In the genomic region with DNA sequence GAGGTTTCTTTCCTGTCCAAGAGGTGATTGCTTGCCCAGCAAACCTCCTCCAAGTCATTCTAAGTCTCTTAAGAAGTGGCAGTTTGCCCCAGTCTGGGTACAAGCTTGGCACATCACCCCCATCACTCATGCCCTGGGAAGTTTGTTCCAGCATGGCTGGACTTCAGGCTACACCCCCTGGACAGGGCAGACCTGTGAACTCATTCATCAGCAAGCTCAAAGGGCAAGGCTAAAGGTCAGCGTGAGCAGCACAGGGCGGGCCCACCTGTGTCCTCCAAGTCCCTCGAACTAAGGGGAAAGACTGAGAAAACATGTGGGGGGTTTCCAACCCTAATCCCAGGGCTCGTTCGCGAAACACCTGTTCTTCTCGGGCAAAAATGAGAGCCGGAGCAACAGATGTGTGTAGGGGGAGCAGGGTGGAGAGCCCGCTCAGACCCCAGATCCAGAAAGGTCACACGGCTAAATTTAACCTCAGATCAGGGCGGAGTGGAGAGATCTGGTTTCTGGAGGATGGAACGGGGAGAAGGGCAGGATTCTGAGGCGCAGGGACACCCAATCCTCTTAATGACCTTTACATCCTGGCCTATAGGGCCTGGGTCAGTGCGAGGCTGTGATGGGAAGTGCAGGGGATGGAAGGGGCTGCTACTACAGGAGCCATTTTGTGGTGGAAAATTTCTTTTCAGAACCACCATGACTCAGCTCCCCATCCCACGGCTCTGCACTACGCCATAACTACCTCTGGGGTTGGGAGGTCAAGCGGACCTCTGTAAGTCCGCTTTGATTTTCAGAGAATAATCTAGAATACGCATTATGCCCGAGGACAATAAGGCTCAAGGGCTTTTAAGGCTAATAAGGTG, we compare ENCODE assay signal across 8 mouse cellular contexts. TPM values are rescaled to one million over a fixed set of nuclear protein-coding genes. Genes with fewer than 3 reads are reported as not detected.
DNase-seq lines count a peak whose midpoint lies in the region; ATAC-seq and TF ChIP-seq lines count a peak whose summit lies in the region.

No protein-coding gene starts in this region.

- no peak for TF ChIP-seq CTCF in CH12.LX (conservative IDR thresholded peaks at IDR 0.05 in 1 of 2, IDR thresholded peaks at IDR 0.05 in 1 of 2; ENCODE audit: low read depth in 2 of 2, low read length in 2 of 2)
- no peak for TF ChIP-seq CTCF in heart, postnatal 0 days (IDR thresholded peaks at IDR 0.05; ENCODE audit: low read depth)

- 6% methylated on average over 20 of the region's 20 CpGs for WGBS in embryonic facial prominence, embryonic 10.5 days
- WGBS in heart, postnatal 0 days = 3% methylated on average over 20 of the region's 20 CpGs
- WGBS in midbrain, embryonic 16.5 days = 4% methylated on average over 20 of the region's 20 CpGs

- peaks cover 21% of the 10 kb centered on the region for H3K79me2 ChIP-seq in CH12.LX (replicated peaks; ENCODE audit: control insufficient read depth, extremely low read depth, insufficient read depth, poor library complexity, severe bottlenecking)

- peak overlapping the region; percentile 75 to 100 (median 87) for H3K4me3 ChIP-seq in CH12.LX (replicated peaks in 1 of 3; ENCODE audit: low read depth in 2 of 3, low read length in 2 of 3, poor library complexity in 1 of 3)
- H3K4me3 ChIP-seq in embryonic facial prominence, embryonic 10.5 days = peak overlapping the region; percentile 93
- peak overlapping the region; percentile 79 for H3K4me3 ChIP-seq in heart, postnatal 0 days (ENCODE audit: low read depth, low read length)
- H3K4me3 ChIP-seq in midbrain, embryonic 16.5 days (ENCODE audit: low read depth, low read length) = peak overlapping the region; percentile 73

- H3K4me1 ChIP-seq in CH12.LX (ENCODE audit: control insufficient read depth in 1 of 2, insufficient read depth in 2 of 2) = peaks cover 11 to 35% of the 10 kb centered on the region in 2 experiments
- peaks cover 63% of the 10 kb centered on the region for H3K4me1 ChIP-seq in embryonic facial prominence, embryonic 10.5 days
- peaks cover 26% of the 10 kb centered on the region for H3K4me1 ChIP-seq in heart, postnatal 0 days (ENCODE audit: control insufficient read depth, insufficient read depth)
- H3K4me1 ChIP-seq in midbrain, embryonic 16.5 days (ENCODE audit: control insufficient read depth, insufficient read depth, low read length) = peaks cover 26% of the 10 kb centered on the region

- peak overlapping the region; percentile 83 for H3K27ac ChIP-seq in CH12.LX (ENCODE audit: insufficient read depth, low read depth)
- peak overlapping the region; percentile 99 for H3K27ac ChIP-seq in embryonic facial prominence, embryonic 10.5 days (replicated peaks)
- H3K27ac ChIP-seq in heart, postnatal 0 days (ENCODE audit: low read depth) = peak overlapping the region; percentile 97
- H3K27ac ChIP-seq in midbrain, embryonic 16.5 days (ENCODE audit: low read length) = peak overlapping the region; percentile 94

- H3K27me3 ChIP-seq in CH12.LX (replicated peaks) = no peaks in the 10 kb centered on the region
- no peaks in the 10 kb centered on the region for H3K27me3 ChIP-seq in embryonic facial prominence, embryonic 10.5 days (replicated peaks; ENCODE audit: low read depth, poor library complexity, severe bottlenecking)
- no peaks in the 10 kb centered on the region for H3K27me3 ChIP-seq in heart, postnatal 0 days (ENCODE audit: control insufficient read depth, insufficient read depth, low read length)
- no peaks in the 10 kb centered on the region for H3K27me3 ChIP-seq in midbrain, embryonic 16.5 days (ENCODE audit: control insufficient read depth, insufficient read depth, low read depth, low read length)

- H3K4me2 ChIP-seq in CH12.LX (ENCODE audit: insufficient read depth, low read depth, poor library complexity, severe bottlenecking) = peak overlapping the region; percentile 68
- peak overlapping the region; percentile 78 for H3K4me2 ChIP-seq in heart, postnatal 0 days (ENCODE audit: low read depth, low read length)
- peak overlapping the region; percentile 83 for H3K4me2 ChIP-seq in midbrain, embryonic 16.5 days (ENCODE audit: low read length)

- peak; percentile 21 for TF ChIP-seq POLR2A in CH12.LX (IDR thresholded peaks at IDR 0.05; ENCODE audit: low read depth, low read length)

- dilution Hi-C loops in CH12.LX (cut with MboI; ENCODE audit: extremely low pct_ligation_motif_present, extremely low pct_unique_long_range_greater_than_20kb, low sequenced_read_pairs) = no loop called here

- TF ChIP-seq EP300 in CH12.LX (IDR thresholded peaks at IDR 0.05; ENCODE audit: low read length) = 0 out of 2 replicates have a peak, but pooled peaks have one; percentile 23
- no peak for TF ChIP-seq EP300 in heart, postnatal 0 days (IDR thresholded peaks at IDR 0.05; ENCODE audit: low read depth)

- in situ Hi-C loops in CH12.LX (cut with MboI; ENCODE audit: low pct_ligation_motif_present, low pct_unique_long_range_greater_than_20kb, low sequenced_read_pairs) = no loop called here

- no peaks in the 10 kb centered on the region for H3K9me3 ChIP-seq in CH12.LX (replicated peaks; ENCODE audit: low read length)
- no peaks in the 10 kb centered on the region for H3K9me3 ChIP-seq in embryonic facial prominence, embryonic 10.5 days
- H3K9me3 ChIP-seq in heart, postnatal 0 days (replicated peaks; ENCODE audit: control insufficient read depth, low read length) = no peaks in the 10 kb centered on the region
- no peaks in the 10 kb centered on the region for H3K9me3 ChIP-seq in midbrain, embryonic 16.5 days (replicated peaks; ENCODE audit: control insufficient read depth, low read length, poor library complexity, severe bottlenecking)

- peak; percentile 30 for DNase-seq in embryo, embryonic 11 days
- DNase-seq in embryo, embryonic 9.5 days (ENCODE audit: extremely low spot score) = no peak
- DNase-seq in CH12.LX (ENCODE audit: extremely low read depth) = peak; percentile 53
- peak; percentile 48 for DNase-seq in embryonic facial prominence, embryonic 10.5 days (ENCODE audit: low spot score)
- no peak for DNase-seq in heart, postnatal 0 days (ENCODE audit: low spot score)
- DNase-seq in layer of hippocampus, postnatal 36 days = peak; percentile 53
- no peak for DNase-seq in T-cell, adult 2 months (ENCODE audit: low spot score)

- peaks cover 58 to 71% of the 10 kb centered on the region in 2 experiments for H3K36me3 ChIP-seq in CH12.LX (replicated peaks in 1 of 2; ENCODE audit: control insufficient read depth in 1 of 2, insufficient read depth in 1 of 2, low read length in 1 of 2)
- peaks cover 88% of the 10 kb centered on the region for H3K36me3 ChIP-seq in embryonic facial prominence, embryonic 10.5 days (replicated peaks)
- H3K36me3 ChIP-seq in heart, postnatal 0 days (replicated peaks; ENCODE audit: control insufficient read depth, insufficient read depth, low read length) = peaks cover 55% of the 10 kb centered on the region
- H3K36me3 ChIP-seq in midbrain, embryonic 16.5 days (ENCODE audit: control insufficient read depth, insufficient read depth, low read length) = peaks cover 15% of the 10 kb centered on the region

- no peak for ATAC-seq in heart, postnatal 0 days (ENCODE audit: insufficient read depth, low read depth)
- 0 out of 2 replicates have a peak, but pooled peaks have one; percentile 1 for ATAC-seq in midbrain, embryonic 16.5 days

- H3K9ac ChIP-seq in CH12.LX (ENCODE audit: insufficient read depth, low read depth) = peak overlapping the region; percentile 90
- peak overlapping the region; percentile 92 for H3K9ac ChIP-seq in heart, postnatal 0 days (replicated peaks; ENCODE audit: low read depth, low read length)
- H3K9ac ChIP-seq in midbrain, embryonic 16.5 days (ENCODE audit: low read depth, low read length) = peak overlapping the region; percentile 89

- no peak for TF ChIP-seq RAD21 in CH12.LX (IDR thresholded peaks at IDR 0.05; ENCODE audit: low read depth, low read length)

RNA-seq across cellular contexts. Expression of gene Gapdh, which starts 2.2 kb away (rescaled TPM):
- 2,085 and 2,925 TPM in 2 replicates for total RNA-seq in CH12.LX (2012; rRNA removed)
- total RNA-seq in CH12.LX (2014; rRNA removed) = 1,576 and 2,268 TPM in 2 replicates
- polyA plus RNA-seq in CH12.LX (2012; ENCODE audit: insufficient read length, low read depth) = 2,269 and 2,654 TPM in 2 replicates
- polyA plus RNA-seq in embryonic facial prominence, embryonic 10.5 days (2016; fragmentation: Nextera tagmentation; extraction: Ambion mirVana) = 2,731 and 2,955 TPM in 2 replicates
- total RNA-seq in heart, postnatal 0 days (2014; rRNA removed; ENCODE audit: low replicate concordance) = 6,647 and 7,476 TPM in 2 replicates
- polyA plus RNA-seq in heart, postnatal 0 days (2015; fragmentation: Nextera tagmentation; extraction: Ambion mirVana) = 3,728 and 4,065 TPM in 2 replicates
- total RNA-seq in layer of hippocampus, postnatal 36 days (2021) = 1,000 to 10,000 TPM; 2,301 to 2,480 TPM
- polyA plus RNA-seq in midbrain, embryonic 16.5 days (2015; fragmentation: Nextera tagmentation; extraction: Ambion mirVana) = 1,326 and 1,443 TPM in 2 replicates

RNA-seq across cellular contexts. Expression of gene Iffo1, which starts 19.0 kb away (rescaled TPM):
- total RNA-seq in CH12.LX (2012; rRNA removed) = 6.7 and 7.6 TPM in 2 replicates
- total RNA-seq in CH12.LX (2014; rRNA removed) = 3.3 and 4.0 TPM in 2 replicates
- polyA plus RNA-seq in CH12.LX (2012; ENCODE audit: insufficient read length, low read depth) = 7.0 and 8.2 TPM in 2 replicates
- 11.0 and 11.1 TPM in 2 replicates for polyA plus RNA-seq in embryonic facial prominence, embryonic 10.5 days (2016; fragmentation: Nextera tagmentation; extraction: Ambion mirVana)
- 10.6 and 41.9 TPM in 2 replicates for total RNA-seq in heart, postnatal 0 days (2014; rRNA removed; ENCODE audit: low replicate concordance)
- 10.5 and 12.3 TPM in 2 replicates for polyA plus RNA-seq in heart, postnatal 0 days (2015; fragmentation: Nextera tagmentation; extraction: Ambion mirVana)
- total RNA-seq in layer of hippocampus, postnatal 36 days (2021) = 10 to 100 TPM; 67.5 to 68.9 TPM
- polyA plus RNA-seq in midbrain, embryonic 16.5 days (2015; fragmentation: Nextera tagmentation; extraction: Ambion mirVana) = 21.1 and 21.2 TPM in 2 replicates

RNA-seq across cellular contexts. Expression of gene Ncapd2, which starts 27.5 kb away (rescaled TPM):
- total RNA-seq in CH12.LX (2012; rRNA removed) (140 and 147 TPM in 2 replicates), CH12.LX (2014; rRNA removed) (78.3 and 79.6 TPM in 2 replicates)
- 263 and 301 TPM in 2 replicates for polyA plus RNA-seq in CH12.LX (2012; ENCODE audit: insufficient read length, low read depth)
- 261 and 263 TPM in 2 replicates for polyA plus RNA-seq in embryonic facial prominence, embryonic 10.5 days (2016; fragmentation: Nextera tagmentation; extraction: Ambion mirVana)
- total RNA-seq in heart, postnatal 0 days (2014; rRNA removed; ENCODE audit: low replicate concordance) = 85.4 and 98.0 TPM in 2 replicates
- polyA plus RNA-seq in heart, postnatal 0 days (2015; fragmentation: Nextera tagmentation; extraction: Ambion mirVana) = 24.5 and 26.3 TPM in 2 replicates
- total RNA-seq in layer of hippocampus, postnatal 36 days (2021) = 10 to 100 TPM; 22.8 to 26.5 TPM
- polyA plus RNA-seq in midbrain, embryonic 16.5 days (2015; fragmentation: Nextera tagmentation; extraction: Ambion mirVana) = 39.4 and 41.2 TPM in 2 replicates

RNA-seq across cellular contexts. Expression of gene Mrpl51, which starts 27.6 kb away (rescaled TPM):
- 120 and 153 TPM in 2 replicates for total RNA-seq in CH12.LX (2012; rRNA removed)
- 152 and 184 TPM in 2 replicates for total RNA-seq in CH12.LX (2014; rRNA removed)
- polyA plus RNA-seq in CH12.LX (2012; ENCODE audit: insufficient read length, low read depth) = 161 and 171 TPM in 2 replicates
- 207 and 214 TPM in 2 replicates for polyA plus RNA-seq in embryonic facial prominence, embryonic 10.5 days (2016; fragmentation: Nextera tagmentation; extraction: Ambion mirVana)
- total RNA-seq in heart, postnatal 0 days (2014; rRNA removed; ENCODE audit: low replicate concordance) = 109 and 165 TPM in 2 replicates
- polyA plus RNA-seq in heart, postnatal 0 days (2015; fragmentation: Nextera tagmentation; extraction: Ambion mirVana) = 426 and 447 TPM in 2 replicates
- 10 to 100 TPM; 70.7 to 72.3 TPM for total RNA-seq in layer of hippocampus, postnatal 36 days (2021)
- 132 TPM in 2 replicates for polyA plus RNA-seq in midbrain, embryonic 16.5 days (2015; fragmentation: Nextera tagmentation; extraction: Ambion mirVana)

RNA-seq across cellular contexts. Expression of gene Nop2, which starts 32.3 kb away (rescaled TPM):
- total RNA-seq in CH12.LX (2012; rRNA removed) (128 and 188 TPM in 2 replicates), CH12.LX (2014; rRNA removed) (154 TPM in 2 replicates)
- polyA plus RNA-seq in CH12.LX (2012; ENCODE audit: insufficient read length, low read depth) = 175 and 179 TPM in 2 replicates
- 94.1 and 99.4 TPM in 2 replicates for polyA plus RNA-seq in embryonic facial prominence, embryonic 10.5 days (2016; fragmentation: Nextera tagmentation; extraction: Ambion mirVana)
- total RNA-seq in heart, postnatal 0 days (2014; rRNA removed; ENCODE audit: low replicate concordance) = 21.4 and 22.9 TPM in 2 replicates
- polyA plus RNA-seq in heart, postnatal 0 days (2015; fragmentation: Nextera tagmentation; extraction: Ambion mirVana) = 20.6 and 25.3 TPM in 2 replicates
- 10 to 100 TPM; 30.2 to 34.4 TPM for total RNA-seq in layer of hippocampus, postnatal 36 days (2021)
- 49.2 and 49.3 TPM in 2 replicates for polyA plus RNA-seq in midbrain, embryonic 16.5 days (2015; fragmentation: Nextera tagmentation; extraction: Ambion mirVana)

Comparison
In these comparisons a context has a peak if more than half of its experiments do, and no peak if none do; other contexts are left out.
1. DNase-seq: peak in embryo, embryonic 11 days (single experiment), CH12.LX (single experiment), embryonic facial prominence, embryonic 10.5 days (single experiment) and layer of hippocampus, postnatal 36 days (2 of 2); none in embryo, embryonic 9.5 days (single experiment), heart, postnatal 0 days (single experiment) and T-cell, adult 2 months (single experiment).
2. Peak in every context shown above with its lines, with median percentiles within 50 percentile points of each other: H3K27ac ChIP-seq, H3K4me2 ChIP-seq, H3K4me3 ChIP-seq and H3K9ac ChIP-seq.